Mouse (Mus musculus): ENCODE results near the gene Gm43517.

Gm43517 gene

DNA sequence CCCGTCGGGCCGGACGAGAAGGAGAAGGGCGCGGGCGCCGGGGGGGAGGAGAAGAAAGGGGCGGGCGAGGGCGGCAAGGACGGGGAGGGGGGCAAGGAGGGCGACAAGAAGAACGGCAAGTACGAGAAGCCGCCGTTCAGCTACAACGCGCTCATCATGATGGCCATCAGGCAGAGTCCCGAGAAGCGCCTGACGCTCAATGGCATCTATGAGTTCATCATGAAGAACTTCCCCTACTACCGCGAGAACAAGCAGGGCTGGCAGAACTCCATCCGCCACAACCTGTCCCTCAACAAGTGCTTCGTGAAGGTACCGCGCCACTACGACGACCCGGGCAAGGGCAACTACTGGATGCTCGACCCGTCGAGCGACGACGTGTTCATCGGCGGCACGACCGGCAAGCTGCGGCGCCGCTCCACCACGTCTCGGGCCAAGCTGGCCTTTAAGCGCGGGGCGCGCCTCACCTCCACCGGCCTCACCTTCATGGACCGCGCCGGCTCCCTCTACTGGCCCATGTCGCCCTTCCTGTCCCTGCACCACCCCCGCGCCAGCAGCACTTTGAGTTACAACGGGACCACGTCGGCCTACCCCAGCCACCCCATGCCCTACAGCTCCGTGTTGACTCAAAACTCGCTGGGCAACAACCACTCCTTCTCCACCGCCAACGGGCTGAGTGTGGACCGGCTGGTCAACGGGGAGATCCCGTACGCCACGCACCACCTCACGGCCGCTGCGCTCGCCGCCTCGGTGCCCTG, at the start of gene Gm43517:
TSS of gene Gm43517 (plus strand) at position 299 of the 755 bp plus-strand sequence.
- no peak for DNase-seq (ENCODE audit: low spot score in 2 of 2)

- DNase-seq (ENCODE audit: low spot score in 2 of 2) = no peak
Observed at GRCm38 (mm10) chr12:49349697-49350096, 35.3 kb upstream of the Gm43517 start.

GRCm38 (mm10) chr12:49368931-49369330, 16.0 kb upstream of the Gm43517 start:
- no peak for DNase-seq (ENCODE audit: low spot score in 2 of 2)

GRCm38 (mm10) chr12:49372170-49372569, 12.8 kb upstream of the Gm43517 start:
- DNase-seq (ENCODE audit: low spot score in 2 of 2) = no peak

GRCm38 (mm10) chr12:49373176-49373575, 11.8 kb upstream of the Gm43517 start:
- no peak for DNase-seq (ENCODE audit: low spot score in 2 of 2)

GRCm38 (mm10) chr12:49373821-49374605, 11.0 kb upstream of the Gm43517 start:
- DNase-seq (ENCODE audit: low spot score in 2 of 2) = no peak

GRCm38 (mm10) chr12:49374606-49374995, 10.4 kb upstream of the Gm43517 start:
- no peak for DNase-seq (ENCODE audit: low spot score in 2 of 2)

DNA sequence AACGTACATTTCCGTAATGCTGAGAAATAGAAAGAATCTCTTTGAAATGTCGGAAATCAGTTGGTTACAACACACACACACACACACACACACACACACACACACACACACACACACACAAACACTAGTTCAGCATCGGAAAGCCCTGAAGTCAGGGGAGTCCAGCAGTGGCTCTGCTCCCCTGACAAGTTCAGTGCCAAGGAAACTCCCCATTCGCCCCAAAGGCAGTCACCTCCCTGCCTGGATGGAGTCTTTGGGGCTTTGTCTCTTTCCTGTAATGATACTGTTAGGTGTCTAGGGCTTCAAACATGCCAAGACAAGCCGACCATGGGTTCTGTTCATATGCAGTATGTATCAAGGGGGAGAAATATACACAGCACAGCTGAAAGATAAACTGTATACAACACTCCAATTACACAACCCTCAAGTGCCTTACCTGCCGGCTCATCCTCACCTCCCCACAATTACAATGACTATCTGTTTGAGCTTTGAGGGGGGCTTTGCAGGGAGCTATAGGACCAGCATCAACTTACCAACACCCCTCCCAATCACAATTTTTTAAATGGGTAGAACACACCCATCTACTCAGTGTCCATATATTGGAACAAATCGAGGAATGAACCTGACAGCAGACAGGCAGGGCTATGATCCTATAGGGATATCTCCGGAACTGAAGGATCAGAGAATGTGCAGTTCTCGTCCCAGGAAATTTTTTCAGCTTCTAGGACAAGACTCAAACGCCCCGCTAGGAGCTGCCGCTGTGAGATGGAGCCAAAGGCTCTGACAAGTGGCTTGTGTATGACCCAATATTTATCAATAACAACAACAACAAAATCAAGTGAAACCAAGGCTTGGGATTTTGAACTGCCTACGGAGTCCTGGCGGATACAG, 9.3 kb upstream of the Gm43517 start:
- no peak for DNase-seq (ENCODE audit: low spot score in 2 of 2)

GRCm38 (mm10) chr12:49376318-49376992, 8.5 kb upstream of the Gm43517 start:
- no peak for DNase-seq (ENCODE audit: low spot score in 2 of 2)

- DNase-seq (ENCODE audit: low spot score in 2 of 2) = no peak
Observed at GRCm38 (mm10) chr12:49377281-49377970, 7.5 kb upstream of the Gm43517 start.

GRCm38 (mm10) chr12:49378920-49379319, 6.1 kb upstream of the Gm43517 start:
- no peak for DNase-seq (ENCODE audit: low spot score in 2 of 2)

- no peak for DNase-seq (ENCODE audit: low spot score in 2 of 2)
Observed at GRCm38 (mm10) chr12:49379446-49379845, 5.5 kb upstream of the Gm43517 start.

DNA sequence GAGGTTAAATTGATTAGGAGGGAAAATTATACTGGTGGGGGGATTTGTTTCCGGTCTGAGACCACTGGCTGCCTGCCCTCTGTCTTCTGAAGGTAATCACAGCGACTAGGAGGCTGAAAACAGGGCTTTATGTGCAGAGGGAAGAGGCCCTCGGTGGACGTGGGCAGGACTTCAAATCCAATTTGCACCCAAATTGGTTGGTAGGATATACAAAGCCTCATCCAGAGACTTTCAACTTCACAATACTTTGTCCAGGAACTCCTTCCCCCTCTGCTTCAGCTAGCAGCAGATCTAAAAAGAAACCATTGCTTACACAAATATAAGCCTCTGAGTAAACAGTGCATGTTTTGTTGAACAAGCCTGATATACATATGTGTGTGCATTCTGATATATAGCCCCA, 4.5 kb upstream of the Gm43517 start:
- DNase-seq (ENCODE audit: low spot score in 2 of 2) = no peak

- DNase-seq (ENCODE audit: low spot score in 2 of 2) = no peak
Observed at GRCm38 (mm10) chr12:49381031-49381525, 3.9 kb upstream of the Gm43517 start.

GRCm38 (mm10) chr12:49381721-49382365, 3.1 kb upstream of the Gm43517 start:
- DNase-seq (ENCODE audit: low spot score in 2 of 2) = no peak

- no peak for DNase-seq (ENCODE audit: low spot score in 2 of 2)
Observed at GRCm38 (mm10) chr12:49382565-49383520, 2.1 kb upstream of the Gm43517 start, which contains the start of gene Foxg1. Gene Foxg1, plus strand, starts transcription at chr12:49382660.

DNA sequence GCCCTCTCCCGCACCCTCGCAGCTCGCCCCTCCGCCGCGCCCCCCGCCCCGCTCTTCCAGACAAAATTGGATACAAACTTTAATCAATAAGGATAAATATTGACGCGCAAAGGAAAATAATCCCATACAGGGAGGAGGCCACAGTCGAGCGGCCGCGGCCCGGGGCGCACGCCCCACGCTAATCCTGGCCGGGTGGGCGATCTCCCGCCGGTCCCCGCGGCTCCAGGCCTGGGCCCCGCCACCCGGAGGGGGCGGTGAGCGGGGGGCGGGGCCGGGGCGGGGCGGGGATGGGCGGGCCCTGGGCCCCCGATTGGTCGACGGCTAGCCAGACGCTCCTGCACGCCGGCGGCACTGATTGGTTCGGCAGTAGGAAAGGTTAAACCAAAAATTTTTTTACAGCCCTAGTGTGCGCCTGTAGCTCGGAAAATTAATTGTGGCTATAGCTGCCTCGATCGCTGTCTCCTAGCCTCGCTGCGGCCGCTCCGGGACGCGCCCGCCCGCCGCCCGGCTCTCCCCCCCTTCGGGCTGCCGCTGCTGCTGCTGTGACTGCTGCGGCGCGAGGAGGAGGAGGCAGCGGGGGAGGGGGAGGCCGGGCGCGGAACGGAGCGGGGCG, 1.3 kb upstream of the Gm43517 start:
- no peak for DNase-seq (ENCODE audit: low spot score in 2 of 2)

GRCm38 (mm10) chr12:49384295-49384875, 589 bp upstream of the Gm43517 start:
- DNase-seq (ENCODE audit: low spot score in 2 of 2) = no peak
